Mouse (Mus musculus) testis, adult 2 months (tissue): Measurements from ENCODE around the gene Dbp.

Experiments
- CTCF ChIP-seq: fragments of 200-500 bp; IDR thresholded peaks from 2 replicates; pipeline ENCODE4 v1.5.1; 2012; ENCODE audit warnings: low read depth, mild to moderate bottlenecking, inconsistent platforms, low read length, moderate library complexity; ENCODE audit not compliant: control insufficient read depth, insufficient read depth, insufficient replicate concordance
- POLR2A ChIP-seq: fragments of 200-500 bp; IDR thresholded peaks from 2 replicates; pipeline ENCODE4 v1.6.1; 2012; ENCODE audit warnings: low read depth, mild to moderate bottlenecking, inconsistent platforms, low read length, moderate library complexity; ENCODE audit not compliant: control insufficient read depth

DNA sequence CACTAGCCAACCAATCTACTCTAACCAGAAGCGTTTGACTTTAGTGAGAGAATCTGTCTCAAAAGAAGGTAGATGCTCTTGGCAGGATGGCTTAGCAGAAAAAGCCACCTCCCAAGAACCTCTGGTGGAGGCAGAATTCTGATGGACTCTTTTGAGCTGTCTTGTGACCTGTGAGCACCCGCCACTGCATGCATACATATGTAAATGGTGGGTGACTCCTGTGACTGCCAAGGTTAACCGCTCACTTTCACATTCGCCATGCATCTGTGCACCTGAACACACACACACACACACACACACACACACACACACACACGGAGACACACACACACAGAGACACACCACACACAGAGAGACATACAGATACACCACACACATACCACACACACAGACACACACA is 42.6 kb downstream of the Dbp start:
- TF ChIP-seq POLR2A (no peak), CTCF (no peak)
